Mouse (Mus musculus) urinary bladder, postnatal 10 days (tissue): ENCODE measurements around the gene Fam71f1.
"Not testable (repeated sequence)": the region's sequence is repeated elsewhere in the genome, so short reads cannot be mapped to it uniquely, and the experiment has no call there.

Source experiments
- DNase-seq: peaks from one replicate; pipeline ENCODE4 v3.0.0; 2022; ENCODE audit warnings: low spot score

The Fam71f1 gene

DNA sequence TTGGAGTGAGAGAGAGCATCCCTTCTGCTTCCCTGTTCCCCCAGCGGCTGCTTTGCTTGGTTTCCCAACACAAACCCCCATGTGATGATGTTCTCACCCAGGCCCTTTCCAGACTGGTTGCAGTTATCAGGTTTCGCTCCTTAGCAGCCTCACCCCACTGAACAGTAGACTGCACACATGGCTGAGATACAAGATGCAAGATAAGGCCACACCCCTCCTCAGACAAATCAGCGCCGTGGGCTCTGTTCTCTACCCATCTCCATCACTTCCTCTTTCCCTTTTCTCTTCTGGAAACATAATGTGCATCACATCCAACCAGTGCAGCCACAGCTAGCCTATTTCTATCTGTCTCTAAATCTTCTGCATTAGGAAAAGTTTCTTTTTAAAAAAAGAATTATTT, 10.6 kb downstream of the Fam71f1 start:
- no peak for DNase-seq

DNA sequence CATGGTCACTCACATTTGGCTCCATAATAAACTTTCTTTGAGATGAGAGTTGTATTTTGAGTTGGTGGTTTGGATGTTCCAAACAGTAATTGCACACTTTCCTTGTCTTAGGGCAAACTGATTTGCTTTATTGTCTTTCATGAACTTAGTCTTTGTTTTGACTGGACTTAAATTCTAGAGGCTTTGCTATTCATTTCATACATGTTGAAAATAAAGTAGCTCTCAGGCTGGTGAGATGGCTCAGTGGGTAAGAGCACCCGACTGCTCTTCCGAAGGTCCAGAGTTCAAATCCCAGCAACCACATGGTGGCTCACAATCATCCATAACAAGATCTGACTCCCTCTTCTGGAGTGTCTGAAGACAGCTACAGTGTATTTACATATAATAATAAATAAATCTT, 27.6 kb downstream of the Fam71f1 start:
- not testable (repeated sequence) for DNase-seq

DNA sequence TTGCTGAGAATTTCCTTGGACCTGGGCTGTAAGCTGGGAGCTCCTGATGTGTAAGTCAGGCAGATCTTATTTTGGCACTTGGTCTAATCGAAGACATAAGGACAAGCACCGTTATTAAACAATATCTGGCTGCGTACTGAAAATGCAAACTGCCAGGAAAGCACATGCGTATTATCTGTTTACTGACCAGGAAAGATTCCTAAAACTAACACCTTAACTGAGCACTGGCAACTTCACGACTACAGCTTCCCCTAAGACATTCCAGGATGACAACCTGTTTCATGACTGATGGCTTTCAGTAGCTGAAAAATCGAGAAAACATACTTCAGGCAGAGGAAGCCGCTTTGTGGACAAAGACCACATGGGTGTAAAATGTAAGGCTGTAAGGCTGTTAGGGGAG, 28.2 kb downstream of the Fam71f1 start:
- no peak for DNase-seq

DNA sequence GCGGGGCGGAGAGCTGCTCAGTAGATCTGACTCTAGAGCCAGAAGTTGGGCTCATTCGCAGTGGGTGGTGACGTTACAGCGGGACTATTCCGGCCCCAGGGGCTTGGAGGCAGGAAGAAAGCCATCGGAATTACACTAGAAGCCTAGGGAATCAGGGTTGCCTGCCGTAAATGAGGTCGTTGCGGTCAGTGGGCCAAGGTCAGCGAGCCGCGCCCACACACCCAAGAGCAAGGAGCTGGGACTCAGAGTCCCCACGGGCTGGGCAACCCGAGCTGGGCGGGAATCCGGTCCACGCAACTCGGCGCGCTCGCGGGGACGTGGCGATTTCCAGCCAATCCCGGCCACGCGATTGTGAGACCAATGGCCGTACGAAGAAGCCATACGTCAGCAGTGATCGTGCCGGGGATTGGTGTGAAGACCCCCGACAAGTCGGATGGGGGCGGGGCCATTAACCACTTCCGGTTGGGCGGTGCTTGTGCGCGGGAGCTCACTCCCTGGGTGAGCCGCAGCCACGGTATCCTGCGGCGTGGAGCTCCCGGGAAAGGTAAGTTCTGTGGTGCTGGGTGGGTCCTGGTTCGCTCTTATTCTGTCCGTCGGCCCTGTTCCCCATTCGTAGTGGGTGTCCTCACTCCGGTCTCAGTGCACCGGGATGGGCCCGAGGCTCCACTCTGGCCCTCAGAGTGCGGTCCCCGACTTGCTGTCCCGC, 28.9 kb downstream of the Fam71f1 start, which contains the start of gene Calu:
Gene Calu (plus strand): TSS at position 405 of the 706 bp plus-strand sequence.
- DNase-seq: peak; percentile 99

DNA sequence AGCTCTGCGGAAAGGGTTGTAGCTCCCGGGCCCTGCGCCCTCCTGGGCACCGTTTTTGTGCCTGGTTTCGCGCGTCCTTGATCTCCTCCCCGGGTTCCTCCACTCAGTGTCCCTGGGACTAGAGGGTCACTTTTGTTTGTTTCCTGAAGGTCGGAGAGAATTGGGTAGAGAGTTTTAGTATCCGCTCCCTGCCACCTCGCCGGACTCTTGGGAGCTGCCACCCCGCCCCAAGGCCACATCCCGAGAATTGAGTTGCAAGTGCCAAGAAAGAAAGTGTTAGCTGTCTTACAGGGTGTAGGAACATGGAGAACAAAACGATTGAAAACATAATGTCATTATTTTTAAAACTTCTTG, 29.4 kb downstream of the Fam71f1 start:
- DNase-seq: peak; percentile 14

DNA sequence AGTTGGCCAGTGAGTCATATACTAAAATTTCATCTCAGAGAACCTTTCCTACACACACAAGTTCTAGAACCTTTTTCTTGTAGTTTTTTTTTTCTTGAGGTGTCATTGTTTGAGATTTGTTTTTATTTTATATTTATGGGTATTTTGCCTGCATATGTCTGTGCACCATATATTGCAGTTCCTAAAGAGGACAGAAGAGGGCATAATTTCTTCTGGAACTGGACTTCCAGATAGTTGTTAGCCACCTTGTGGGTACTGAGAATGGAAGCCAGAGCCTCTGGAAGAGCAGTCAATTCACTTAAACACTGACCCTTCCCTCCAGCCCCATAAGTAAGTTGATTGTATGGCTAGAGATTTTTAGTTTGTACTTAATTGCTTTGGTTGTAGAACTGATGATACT, 32.7 kb downstream of the Fam71f1 start:
- DNase-seq: no peak

DNA sequence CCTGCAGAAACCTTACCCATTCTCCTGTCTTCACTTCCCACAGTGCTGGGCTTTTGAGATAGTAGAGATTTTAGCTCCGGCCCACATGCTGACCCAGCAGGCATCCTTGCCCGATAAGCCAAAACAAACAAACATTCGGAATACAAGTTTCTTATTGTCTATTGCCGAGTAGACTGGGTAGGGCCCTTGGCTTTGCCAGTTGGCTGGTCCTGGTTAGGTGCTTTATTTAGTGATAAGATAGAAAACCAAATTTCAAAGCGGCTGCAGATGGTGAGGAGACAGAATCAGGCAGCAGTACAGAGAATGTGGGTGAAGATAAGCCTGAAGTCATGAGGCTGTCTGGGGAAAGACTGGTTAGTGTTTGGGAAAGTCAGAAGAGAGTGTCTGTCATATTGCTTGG, 33.9 kb downstream of the Fam71f1 start:
- DNase-seq: no peak

DNA sequence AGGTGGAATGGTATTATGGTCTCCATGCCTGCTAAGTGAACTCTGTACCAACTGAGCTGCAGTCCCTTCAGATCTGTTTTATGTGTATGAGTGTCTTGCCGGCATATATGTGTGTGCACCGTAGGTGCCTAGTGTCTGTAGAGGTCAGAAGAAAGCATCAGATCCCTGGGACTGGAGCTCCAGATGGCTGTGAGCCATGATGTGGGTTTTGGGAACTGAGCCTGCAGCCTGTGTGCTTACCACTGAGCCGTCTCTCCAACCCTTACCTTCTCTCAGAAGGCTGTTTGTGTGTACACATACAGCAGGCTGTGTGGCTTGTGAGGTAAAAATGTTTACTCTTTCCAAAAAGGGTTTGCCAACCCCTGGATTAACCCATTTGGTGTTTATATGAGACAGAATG, 40.4 kb downstream of the Fam71f1 start:
- no peak for DNase-seq

DNA sequence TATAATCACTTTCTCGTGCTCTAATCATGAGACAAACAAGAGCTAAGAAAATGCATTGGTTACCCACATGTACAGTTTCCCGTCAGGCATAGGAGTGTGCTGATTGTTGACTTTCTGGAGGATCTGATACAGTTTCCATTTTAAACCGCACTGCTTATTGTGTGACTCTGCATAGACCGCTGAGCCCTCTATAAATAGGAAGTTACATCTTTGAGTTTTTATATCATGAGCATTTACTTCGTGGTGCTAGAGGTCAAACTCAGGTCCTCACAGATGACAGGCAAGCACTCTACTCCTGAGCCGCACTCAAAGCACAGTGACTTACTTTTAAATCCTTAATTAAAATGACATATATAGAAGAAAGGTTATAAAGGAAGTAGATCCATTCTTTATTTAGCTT, 41.3 kb downstream of the Fam71f1 start:
- DNase-seq: no peak

DNA sequence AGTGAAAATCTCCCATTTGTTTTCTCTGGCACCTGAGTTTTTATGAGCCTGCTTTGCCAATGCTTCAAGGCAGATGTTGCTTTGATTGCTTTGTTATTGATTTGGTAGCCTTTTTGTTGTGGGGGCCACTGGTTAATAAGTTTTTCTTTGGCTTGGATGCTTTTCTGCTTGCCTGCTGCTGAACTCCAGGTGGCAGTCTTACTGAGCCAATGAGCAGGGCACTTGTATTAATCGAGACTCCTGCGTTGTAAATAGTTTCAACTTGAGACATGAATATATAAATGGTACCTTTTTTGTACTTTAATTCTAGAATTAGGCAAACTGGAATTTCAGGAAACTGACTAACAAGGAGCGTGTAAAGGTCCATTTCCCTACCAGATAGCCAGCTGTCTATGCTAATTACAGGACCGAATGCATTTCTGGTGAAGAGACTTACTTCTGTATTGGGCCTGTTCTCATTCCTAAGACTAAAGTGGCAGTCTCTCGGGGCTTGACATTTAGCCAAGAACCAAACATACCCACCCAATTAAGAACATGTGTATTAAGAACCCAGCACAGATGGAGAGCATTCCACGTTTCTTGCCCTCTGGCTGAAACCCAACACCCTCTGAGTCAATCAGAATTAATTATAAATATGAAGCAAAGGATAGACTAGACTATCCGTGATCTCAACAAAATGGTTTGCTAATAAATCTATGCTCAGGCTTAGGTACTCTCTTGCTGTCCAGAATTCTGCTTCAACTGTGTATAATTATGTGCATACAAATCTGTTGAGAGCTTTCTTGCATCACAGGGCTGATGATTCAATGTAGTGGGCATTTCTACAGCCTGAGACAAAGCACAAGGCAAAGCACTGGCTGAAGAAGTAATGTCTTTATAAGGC, 43.5 kb downstream of the Fam71f1 start:
- no peak for DNase-seq

DNA sequence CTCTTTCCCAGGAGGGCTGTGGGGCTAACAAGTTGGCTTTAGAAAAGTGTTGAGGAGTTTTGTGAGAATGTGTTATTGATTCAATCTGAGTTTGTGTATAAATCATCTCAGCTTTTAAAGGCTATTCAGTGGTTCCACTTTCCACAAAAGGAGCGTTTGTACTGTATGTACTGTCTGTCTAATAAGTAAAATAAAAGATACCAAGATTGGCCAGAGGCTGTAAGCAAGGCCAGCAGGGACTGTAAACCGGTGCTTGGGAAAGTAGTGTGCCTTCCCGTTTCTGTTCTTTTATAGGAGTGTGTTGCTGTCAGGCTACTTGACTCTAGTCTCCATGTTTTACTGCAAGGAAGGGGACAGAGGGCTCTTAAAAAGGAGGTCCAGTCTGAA, 44.2 kb downstream of the Fam71f1 start:
- no peak for DNase-seq

DNA sequence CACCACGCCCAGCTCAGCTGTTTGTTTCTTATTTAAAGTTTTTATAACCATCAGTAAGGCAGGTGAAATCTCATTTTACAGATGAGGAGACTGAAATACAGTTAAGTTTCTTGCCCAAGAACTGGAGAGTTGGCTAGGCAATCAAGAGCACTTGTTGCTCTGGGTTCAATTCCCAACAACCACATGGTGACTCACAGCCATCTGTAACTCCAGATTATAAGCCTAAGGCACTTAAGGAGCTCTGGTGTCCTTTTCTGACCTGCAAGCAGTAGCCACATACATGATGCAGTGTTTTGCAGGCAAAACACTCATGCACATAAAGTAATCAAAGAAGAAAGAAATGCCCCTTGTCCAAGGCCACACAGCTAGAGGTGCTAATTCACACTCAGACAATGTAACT, 46.3 kb downstream of the Fam71f1 start:
- no peak for DNase-seq

DNA sequence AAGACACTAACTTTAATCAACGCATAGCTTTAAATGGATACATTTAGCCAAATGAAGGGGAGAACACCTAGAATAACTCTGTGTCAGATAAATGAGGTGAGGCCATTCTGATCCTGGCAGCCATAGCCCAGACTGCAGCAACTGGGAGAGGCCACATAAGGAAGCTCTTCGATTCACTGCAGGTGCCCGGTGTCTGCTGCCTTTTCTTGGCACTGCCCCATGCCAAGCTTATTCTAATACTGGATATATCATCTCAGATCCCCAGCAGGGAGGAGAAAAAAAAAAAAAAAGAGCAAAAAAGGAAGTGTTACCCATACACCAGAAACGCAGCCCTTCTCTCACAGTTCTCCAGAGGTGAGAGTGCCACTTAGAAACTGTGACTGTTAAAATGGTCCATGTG, 58.4 kb downstream of the Fam71f1 start:
- no peak for DNase-seq

DNA sequence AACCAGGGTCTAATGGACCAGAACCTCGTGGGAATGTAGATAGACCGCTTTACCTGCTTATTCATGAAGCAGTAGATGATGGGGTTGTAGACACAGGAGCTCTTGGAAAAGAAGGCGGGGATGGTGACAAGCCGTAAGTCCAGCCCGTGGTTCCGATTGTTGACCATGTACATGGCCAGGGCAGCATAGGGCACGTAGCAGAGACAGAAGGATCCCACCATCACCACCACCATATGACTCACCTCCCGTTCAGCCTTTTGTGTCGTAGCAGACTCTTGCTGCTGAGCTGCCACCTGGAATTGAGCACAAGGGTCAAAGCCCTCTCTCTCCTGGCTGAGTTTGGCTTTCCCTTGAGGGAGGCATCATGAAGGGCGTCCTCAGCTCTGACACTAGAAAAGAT, 59.7 kb downstream of the Fam71f1 start:
- no peak for DNase-seq

DNA sequence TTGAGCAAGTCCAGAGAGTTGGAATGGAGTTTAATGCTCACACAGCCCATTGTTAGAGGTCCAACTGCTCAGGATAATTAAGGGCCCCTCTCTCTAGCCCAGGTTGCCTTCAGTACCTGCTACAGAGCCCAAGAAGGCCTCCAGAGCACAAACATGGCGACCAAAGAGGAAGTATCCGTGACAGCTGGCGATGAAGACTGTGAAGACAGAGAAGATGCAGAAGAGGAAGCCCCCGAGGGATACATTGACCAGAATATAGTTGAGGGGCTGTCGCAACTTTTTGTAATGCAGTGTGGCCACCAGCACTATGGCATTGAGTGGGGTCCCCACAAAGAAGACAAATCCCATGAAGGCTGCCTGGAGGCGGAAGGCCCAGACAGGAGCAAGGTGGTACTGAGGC, 61.0 kb downstream of the Fam71f1 start:
- DNase-seq: no peak

DNA sequence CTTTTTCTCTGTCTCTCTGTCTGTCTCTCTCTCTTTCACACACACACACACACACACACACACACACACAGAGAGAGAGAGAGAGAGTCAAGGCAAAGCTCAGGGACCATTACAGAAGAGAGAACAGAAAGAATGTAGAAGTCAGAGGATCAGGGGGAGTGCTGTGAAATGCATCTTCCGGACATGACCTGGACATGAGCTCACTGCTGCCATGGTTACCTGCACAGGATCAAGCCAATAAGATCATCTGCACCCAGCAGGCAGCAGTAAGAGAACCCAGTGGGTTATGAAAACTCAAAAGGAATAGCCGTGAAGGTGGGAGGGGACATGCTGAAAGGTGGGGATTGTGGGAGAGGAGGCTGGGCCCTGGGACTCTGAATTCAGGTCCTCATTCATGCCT, 63.5 kb downstream of the Fam71f1 start:
- no peak for DNase-seq
